Mouse (Mus musculus): ENCODE results near the gene Ccdc9. TPM values are rescaled to one million over a fixed set of nuclear protein-coding genes. Genes with fewer than 3 reads are reported as not detected.

Ccdc9 gene
- polyA plus RNA-seq, 1 experiment from 2014 or later = 37.4 TPM

- WGBS = 74% methylated on average over 2 of the region's 2 CpGs
- no peak for DNase-seq (ENCODE audit: low spot score)
- Histone ChIP-seq H3K9me3 (no peaks in the 10 kb centered on the region), H3K4me3 (peak overlapping the region; percentile 53; the same call in 1 of the 2 replicates), H3K27me3 (ENCODE audit: insufficient read depth, poor library complexity, severe bottlenecking) (peaks cover 12% of the 10 kb centered on the region), H3K36me3 (no peaks in the 10 kb centered on the region), H3K27ac (no peak overlapping the region; the same call in 1 of the 2 replicates), H3K4me1 (replicated peaks) (peaks cover 46% of the 10 kb centered on the region)
These were observed 11.0 kb upstream of the Ccdc9 start for GRCm38 (mm10) chr7:16297616-16298015.

GRCm38 (mm10) chr7:16296766-16297390 lies 10.3 kb upstream of the Ccdc9 start:
- Histone ChIP-seq H3K27me3 (ENCODE audit: insufficient read depth, poor library complexity, severe bottlenecking) (peaks cover 12% of the 10 kb centered on the region), H3K36me3 (no peaks in the 10 kb centered on the region), H3K4me1 (replicated peaks) (peaks cover 46% of the 10 kb centered on the region), H3K9me3 (no peaks in the 10 kb centered on the region), H3K4me3 (peak overlapping the region; percentile 53), H3K27ac (peak overlapping the region; percentile 83)
- peak; percentile 81 for DNase-seq (ENCODE audit: low spot score)
- WGBS = 1% methylated on average over 22 of the region's 22 CpGs

- no peak for DNase-seq (ENCODE audit: low spot score)
- H3K4me3 ChIP-seq = peak overlapping the region; percentile 53
- 36% methylated on average over 2 of the region's 2 CpGs for WGBS
- H3K9me3 ChIP-seq = no peaks in the 10 kb centered on the region
- no peaks in the 10 kb centered on the region for H3K36me3 ChIP-seq
- H3K27me3 ChIP-seq (ENCODE audit: insufficient read depth, poor library complexity, severe bottlenecking) = peaks cover 12% of the 10 kb centered on the region
- peaks cover 46% of the 10 kb centered on the region for H3K4me1 ChIP-seq (replicated peaks)
- no peak overlapping the region for H3K27ac ChIP-seq
These were observed 9.6 kb upstream of the Ccdc9 start for GRCm38 (mm10) chr7:16296146-16296545.

- H3K4me3 ChIP-seq = peak overlapping the region; percentile 61
These were observed 8.8 kb upstream of the Ccdc9 start for GRCm38 (mm10) chr7:16295321-16295900.

GRCm38 (mm10) chr7:16294837-16295236 lies 8.2 kb upstream of the Ccdc9 start:
- H3K27ac ChIP-seq = peak overlapping the region; percentile 90
- peaks cover 41% of the 10 kb centered on the region for H3K4me1 ChIP-seq (replicated peaks)
- no peaks in the 10 kb centered on the region for H3K36me3 ChIP-seq
- H3K4me3 ChIP-seq = peak overlapping the region; percentile 61
- WGBS = under 1% methylated on average over 23 of the region's 23 CpGs
- peaks cover 12% of the 10 kb centered on the region for H3K27me3 ChIP-seq (ENCODE audit: insufficient read depth, poor library complexity, severe bottlenecking)
- H3K9me3 ChIP-seq = no peaks in the 10 kb centered on the region
- DNase-seq (ENCODE audit: low spot score) = peak; percentile 95

More at GRCm38 (mm10) chr7:16295321-16295900, 8.8 kb upstream of the Ccdc9 start:
- peaks cover 12% of the 10 kb centered on the region for H3K27me3 ChIP-seq (ENCODE audit: insufficient read depth, poor library complexity, severe bottlenecking)
- H3K4me1 ChIP-seq (replicated peaks) = peaks cover 46% of the 10 kb centered on the region
- peak overlapping the region; percentile 90 for H3K27ac ChIP-seq
- H3K36me3 ChIP-seq = no peaks in the 10 kb centered on the region
- WGBS = 2% methylated on average over 41 of the region's 41 CpGs
- peak; percentile 79 for DNase-seq (ENCODE audit: low spot score)
- no peaks in the 10 kb centered on the region for H3K9me3 ChIP-seq

GRCm38 (mm10) chr7:16294346-16294745 lies 7.8 kb upstream of the Ccdc9 start:
- peak; percentile 42 for DNase-seq (ENCODE audit: low spot score)
- H3K27me3 ChIP-seq (ENCODE audit: insufficient read depth, poor library complexity, severe bottlenecking) = peaks cover 12% of the 10 kb centered on the region
- peaks cover 36% of the 10 kb centered on the region for H3K4me1 ChIP-seq (replicated peaks)
- peak overlapping the region; percentile 61; the same call in 1 of the 2 replicates for H3K4me3 ChIP-seq
- 35% methylated on average over 4 of the region's 4 CpGs for WGBS
- H3K9me3 ChIP-seq = no peaks in the 10 kb centered on the region
- H3K36me3 ChIP-seq = no peaks in the 10 kb centered on the region
- no peak overlapping the region; the same call in 1 of the 2 replicates for H3K27ac ChIP-seq

- Histone ChIP-seq H3K27ac (no peak overlapping the region), H3K27me3 (ENCODE audit: insufficient read depth, poor library complexity, severe bottlenecking) (no peaks in the 10 kb centered on the region), H3K4me3 (no peak overlapping the region), H3K4me1 (replicated peaks) (peaks cover 22% of the 10 kb centered on the region), H3K36me3 (peaks cover 17% of the 10 kb centered on the region), H3K9me3 (no peaks in the 10 kb centered on the region)
- 89% methylated on average over 1 of the region's 1 CpGs for WGBS
- no peak for DNase-seq (ENCODE audit: low spot score)
These were observed 1.2 kb upstream of the Ccdc9 start for GRCm38 (mm10) chr7:16287791-16288190.

GRCm38 (mm10) chr7:16287016-16287415 lies 421 bp upstream of the Ccdc9 start:
- Histone ChIP-seq H3K9me3 (no peaks in the 10 kb centered on the region), H3K4me1 (replicated peaks) (peaks cover 23% of the 10 kb centered on the region), H3K27ac (peak overlapping the region; percentile 97), H3K27me3 (ENCODE audit: insufficient read depth, poor library complexity, severe bottlenecking) (no peaks in the 10 kb centered on the region), H3K4me3 (peak overlapping the region; percentile 83), H3K36me3 (peaks cover 24% of the 10 kb centered on the region)
- DNase-seq (ENCODE audit: low spot score) = no peak
- 87% methylated on average over 2 of the region's 2 CpGs for WGBS

GRCm38 (mm10) chr7:16285450-16286025 lies 1.1 kb downstream of the Ccdc9 start:
- Histone ChIP-seq H3K27me3 (ENCODE audit: insufficient read depth, poor library complexity, severe bottlenecking) (no peaks in the 10 kb centered on the region), H3K4me3 (peak overlapping the region; percentile 83), H3K27ac (peak overlapping the region; percentile 97; the same call in 1 of the 2 replicates), H3K9me3 (no peaks in the 10 kb centered on the region), H3K36me3 (peaks cover 39% of the 10 kb centered on the region), H3K4me1 (replicated peaks) (peaks cover 23% of the 10 kb centered on the region)
- WGBS = 4% methylated on average over 14 of the region's 14 CpGs
- DNase-seq (ENCODE audit: low spot score) = peak; percentile 34

- Histone ChIP-seq H3K27me3 (ENCODE audit: insufficient read depth, poor library complexity, severe bottlenecking) (no peaks in the 10 kb centered on the region), H3K4me3 (peak overlapping the region; percentile 83), H3K36me3 (peaks cover 45% of the 10 kb centered on the region), H3K9me3 (no peaks in the 10 kb centered on the region), H3K4me1 (replicated peaks) (peaks cover 23% of the 10 kb centered on the region), H3K27ac (no peak overlapping the region)
- no peak for DNase-seq (ENCODE audit: low spot score)
- 83% methylated on average over 9 of the region's 9 CpGs for WGBS
These were observed 1.7 kb downstream of the Ccdc9 start for GRCm38 (mm10) chr7:16284904-16285303.

GRCm38 (mm10) chr7:16284001-16284400 lies 2.6 kb downstream of the Ccdc9 start:
- 92% methylated on average over 8 of the region's 8 CpGs for WGBS
- peaks cover 23% of the 10 kb centered on the region for H3K4me1 ChIP-seq (replicated peaks)
- peaks cover 53% of the 10 kb centered on the region for H3K36me3 ChIP-seq
- H3K9me3 ChIP-seq = no peaks in the 10 kb centered on the region
- H3K4me3 ChIP-seq = no peak overlapping the region
- no peak overlapping the region for H3K27ac ChIP-seq
- no peaks in the 10 kb centered on the region for H3K27me3 ChIP-seq (ENCODE audit: insufficient read depth, poor library complexity, severe bottlenecking)
- no peak for DNase-seq (ENCODE audit: low spot score)

GRCm38 (mm10) chr7:16282334-16282733 lies 4.3 kb downstream of the Ccdc9 start:
- H3K9me3 ChIP-seq = no peaks in the 10 kb centered on the region
- no peak overlapping the region for H3K4me3 ChIP-seq
- no peak overlapping the region for H3K27ac ChIP-seq
- H3K36me3 ChIP-seq = peaks cover 69% of the 10 kb centered on the region
- H3K27me3 ChIP-seq (ENCODE audit: insufficient read depth, poor library complexity, severe bottlenecking) = no peaks in the 10 kb centered on the region
- peaks cover 23% of the 10 kb centered on the region for H3K4me1 ChIP-seq (replicated peaks)
- WGBS = 88% methylated on average over 13 of the region's 13 CpGs
- no peak for DNase-seq (ENCODE audit: low spot score)

GRCm38 (mm10) chr7:16280721-16281120 lies 5.9 kb downstream of the Ccdc9 start:
- peaks cover 85% of the 10 kb centered on the region for H3K36me3 ChIP-seq
- no peak overlapping the region for H3K27ac ChIP-seq
- no peak overlapping the region for H3K4me3 ChIP-seq
- peaks cover 21% of the 10 kb centered on the region for H3K4me1 ChIP-seq (replicated peaks)
- 90% methylated on average over 11 of the region's 11 CpGs for WGBS
- no peaks in the 10 kb centered on the region for H3K27me3 ChIP-seq (ENCODE audit: insufficient read depth, poor library complexity, severe bottlenecking)
- no peak for DNase-seq (ENCODE audit: low spot score)
- H3K9me3 ChIP-seq = no peaks in the 10 kb centered on the region

Measured in hindbrain, embryonic 10.5 days (tissue).